Mouse (Mus musculus) natural killer cell, adult 2 months (primary cell): ENCODE data around the gene Olfr1015.

Source experiments
- DNase-seq, 2 experiments: peaks; one replicate each; pipeline ENCODE4 v3.0.0; 2022; ENCODE audit warnings: low spot score in 2 of 2

Olfr1015 gene

GRCm38 (mm10) chr2:85781717-85782116, at the start of gene Olfr1015:
Gene Olfr1015 (plus strand): TSS chr2:85782017.
- no peak for DNase-seq

- no peak for DNase-seq
Measured at GRCm38 (mm10) chr2:85753822-85754221, 28.0 kb upstream of the Olfr1015 start.

GRCm38 (mm10) chr2:85762666-85763065, 19.2 kb upstream of the Olfr1015 start, which contains the start of gene Olfr1012:
Gene Olfr1012 (minus strand): TSS chr2:85762766.
- DNase-seq: no peak

GRCm38 (mm10) chr2:85766798-85767197, 15.0 kb upstream of the Olfr1015 start, which contains the start of gene Olfr1013:
Gene Olfr1013 (plus strand): TSS chr2:85767098.
- DNase-seq: no peak

- no peak for DNase-seq
Measured at GRCm38 (mm10) chr2:85772413-85772812, 9.4 kb upstream of the Olfr1015 start, which contains the start of gene Olfr1014. Gene Olfr1014 (plus strand): TSS chr2:85772713.

- no peak for DNase-seq
Measured at GRCm38 (mm10) chr2:85792331-85792730, 10.5 kb downstream of the Olfr1015 start.

- no peak for DNase-seq
Measured at GRCm38 (mm10) chr2:85802444-85802843, 20.6 kb downstream of the Olfr1015 start, which contains the start of gene Olfr1016. Gene Olfr1016 (minus strand): TSS chr2:85802544.

- no peak for DNase-seq
Measured at GRCm38 (mm10) chr2:85804501-85804900, 22.7 kb downstream of the Olfr1015 start.

- DNase-seq: no peak
Measured at GRCm38 (mm10) chr2:85818179-85818578, 36.4 kb downstream of the Olfr1015 start, which contains the start of gene Olfr1018. Gene Olfr1018 (plus strand): TSS chr2:85818479.
